Mouse (Mus musculus): ENCODE data around the gene Wdr59. TPM values are rescaled to one million over a fixed set of nuclear protein-coding genes. Genes with fewer than 3 reads are reported as not detected.

Gene Wdr59
- polyA plus RNA-seq, 1 experiment from 2014 or later: 4.2 TPM

DNA sequence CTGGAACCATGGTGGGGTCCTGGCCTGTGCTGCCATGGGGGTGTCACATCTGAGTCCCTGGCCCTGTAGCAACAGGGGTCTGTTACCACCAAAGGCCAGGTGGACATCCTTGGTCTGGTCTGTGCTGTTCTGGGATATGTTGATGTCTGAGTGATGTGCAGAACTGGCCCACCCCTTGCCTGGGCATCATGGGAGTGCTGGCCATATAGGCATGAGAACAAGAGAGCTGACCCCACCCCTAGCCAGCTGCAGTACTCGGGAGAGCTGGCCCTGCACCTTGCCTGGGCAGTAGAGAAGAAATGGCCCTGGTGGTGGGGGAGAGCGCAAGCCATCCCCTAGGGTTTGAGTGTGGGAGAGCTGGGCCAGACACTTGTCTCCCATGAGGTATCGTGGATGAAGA, 102.7 kb downstream of the Wdr59 start:
- 79% methylated on average over 3 of the region's 3 CpGs for WGBS
- no peaks in the 10 kb centered on the region for H3K9me3 ChIP-seq (replicated peaks)
- DNase-seq (ENCODE audit: low spot score): no peak

DNA sequence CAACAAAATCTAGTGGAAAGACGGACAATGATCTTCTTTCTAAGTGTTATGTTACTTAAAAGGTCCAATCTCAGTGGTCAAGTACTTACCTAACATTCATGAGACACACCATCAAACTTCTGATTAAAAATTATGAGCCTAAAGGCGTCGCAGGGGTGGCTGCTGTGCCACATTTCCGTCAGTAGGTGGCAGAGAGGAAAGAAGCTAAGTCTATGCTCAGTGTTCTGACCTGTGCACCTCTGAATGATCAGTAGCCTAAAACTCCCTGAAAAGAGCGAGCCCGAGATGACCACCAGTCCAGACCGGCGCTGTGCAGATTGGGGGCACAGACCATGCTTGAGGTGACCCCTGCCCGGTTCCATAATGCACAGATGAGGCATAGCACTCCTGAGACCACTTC, 103.3 kb downstream of the Wdr59 start:
- Histone ChIP-seq H3K36me3 (no peaks in the 10 kb centered on the region), H3K27ac (replicated peaks) (no peak overlapping the region), H3K4me1 (no peaks in the 10 kb centered on the region), H3K4me3 (no peak overlapping the region), H3K9me3 (replicated peaks) (no peaks in the 10 kb centered on the region), H3K27me3 (ENCODE audit: low read depth, poor library complexity, severe bottlenecking) (no peaks in the 10 kb centered on the region)
- 30% methylated on average over 9 of the region's 9 CpGs for WGBS
- peak; percentile 23 for DNase-seq (ENCODE audit: low spot score)

More for the DNA sequence above, 102.7 kb downstream of the Wdr59 start:
- H3K27me3 ChIP-seq (ENCODE audit: low read depth, poor library complexity, severe bottlenecking): no peaks in the 10 kb centered on the region
- H3K27ac ChIP-seq (replicated peaks): no peak overlapping the region
- H3K36me3 ChIP-seq: no peaks in the 10 kb centered on the region
- H3K4me1 ChIP-seq: no peaks in the 10 kb centered on the region
- H3K4me3 ChIP-seq: no peak overlapping the region

DNA sequence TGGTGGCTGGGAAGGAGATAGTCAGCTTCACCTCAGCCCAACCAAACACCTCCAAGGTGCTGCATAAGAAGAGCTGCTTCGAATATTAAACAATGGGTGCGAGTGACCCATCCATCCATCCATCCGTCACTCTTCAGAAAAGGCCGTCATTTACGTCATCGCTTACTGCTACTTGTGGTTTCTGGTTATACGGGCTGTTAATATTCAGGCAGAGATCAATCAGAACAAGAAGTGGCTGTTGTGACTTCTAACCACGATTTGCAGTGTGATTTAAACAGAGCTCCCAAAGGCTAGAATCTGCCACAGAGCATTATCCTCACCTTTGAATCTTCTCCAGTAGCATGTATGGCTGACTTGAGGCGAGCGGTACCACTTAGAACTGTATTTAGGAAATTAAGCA, 104.7 kb downstream of the Wdr59 start:
- Histone ChIP-seq H3K27ac (replicated peaks) (no peak overlapping the region), H3K9me3 (replicated peaks) (no peaks in the 10 kb centered on the region), H3K4me1 (no peaks in the 10 kb centered on the region), H3K36me3 (no peaks in the 10 kb centered on the region), H3K4me3 (no peak overlapping the region), H3K27me3 (ENCODE audit: low read depth, poor library complexity, severe bottlenecking) (no peaks in the 10 kb centered on the region)
- no peak for DNase-seq (ENCODE audit: low spot score)
- 89% methylated on average over 10 of the region's 10 CpGs for WGBS

DNA sequence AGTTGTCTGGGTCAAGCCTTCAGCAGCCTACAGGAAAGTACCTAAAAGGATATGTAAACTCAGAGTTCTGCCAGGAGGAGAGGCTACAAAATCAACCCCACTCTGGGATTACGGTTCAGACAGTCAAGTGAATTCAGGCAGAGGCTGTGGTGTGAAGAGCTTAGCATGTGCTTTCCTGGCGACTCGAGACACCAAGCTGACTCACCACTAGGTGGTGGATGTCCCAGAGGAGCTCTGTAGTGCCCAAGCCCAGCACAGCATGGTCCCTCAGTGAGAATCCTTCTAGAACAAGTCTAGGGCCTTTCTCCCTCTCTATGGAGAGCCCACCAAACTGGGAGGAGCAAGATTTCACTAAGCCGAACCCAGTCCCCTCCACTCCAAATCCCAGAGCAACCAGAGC, 118.5 kb downstream of the Wdr59 start:
- Histone ChIP-seq H3K4me1 (no peaks in the 10 kb centered on the region), H3K27me3 (ENCODE audit: low read depth, poor library complexity, severe bottlenecking) (no peaks in the 10 kb centered on the region), H3K9me3 (replicated peaks) (no peaks in the 10 kb centered on the region), H3K4me3 (no peak overlapping the region), H3K36me3 (no peaks in the 10 kb centered on the region), H3K27ac (replicated peaks) (no peak overlapping the region)
- 40% methylated on average over 4 of the region's 4 CpGs for WGBS
- peak; percentile 13 for DNase-seq (ENCODE audit: low spot score)

Small RNA genes within 50 kb of the gene (microRNA-seq; reads per million reads assigned to microRNA genes)
- gene Mir1957b: not detected

Other genes with a start within 250 kb of the Wdr59 start
- 95.2 and 98.9 TPM in 2 replicates for gene Rfwd3, start 221.9 kb downstream of the Wdr59 start, polyA plus RNA-seq (2016; fragmentation: Nextera tagmentation; extraction: Ambion mirVana)
- 0.25 TPM in 2 replicates for gene Mlkl, start 183.9 kb downstream of the Wdr59 start, polyA plus RNA-seq (2016; fragmentation: Nextera tagmentation; extraction: Ambion mirVana)
- gene Fa2h, start 128.3 kb downstream of the Wdr59 start, polyA plus RNA-seq (2016; fragmentation: Nextera tagmentation; extraction: Ambion mirVana): 0.07 TPM in 1 of 2 replicates, not detected in the other
- gene Znrf1, start 14.0 kb upstream of the Wdr59 start, polyA plus RNA-seq (2016; fragmentation: Nextera tagmentation; extraction: Ambion mirVana): 28.1 and 32.2 TPM in 2 replicates
- gene Ldhd, start 108.3 kb upstream of the Wdr59 start, polyA plus RNA-seq (2016; fragmentation: Nextera tagmentation; extraction: Ambion mirVana): 0.09 and 0.12 TPM in 2 replicates
- gene Zfp1, start 121.3 kb upstream of the Wdr59 start, polyA plus RNA-seq (2016; fragmentation: Nextera tagmentation; extraction: Ambion mirVana): 22.2 and 22.4 TPM in 2 replicates
- not detected in 2 replicates for gene Ctrb1, start 168.9 kb upstream of the Wdr59 start, polyA plus RNA-seq (2016; fragmentation: Nextera tagmentation; extraction: Ambion mirVana)
- 52.4 and 53.7 TPM in 2 replicates for gene Bcar1, start 221.7 kb upstream of the Wdr59 start, polyA plus RNA-seq (2016; fragmentation: Nextera tagmentation; extraction: Ambion mirVana)

All from midbrain, embryonic 10.5 days (tissue).